Mouse (Mus musculus) gastrocnemius, postnatal 10 days (tissue): ENCODE results near the gene Vmn2r75. TPM values are rescaled to one million over a fixed set of nuclear protein-coding genes. Genes with fewer than 3 reads are reported as not detected.
"Not testable (repeated sequence)": the region's sequence is repeated elsewhere in the genome, so short reads cannot be mapped to it uniquely, and the experiment has no call there.

Experiments
- DNase-seq: peaks from one replicate; pipeline ENCODE4 v3.0.0; 2021; ENCODE audit warnings: mixed read lengths
- long read RNA-seq, 2 experiments: library from polyadenylated mRNA; stranded (forward); transcript quantifications; one replicate each; pipeline ENCODE4 v2.0.0; 2021
- total RNA-seq, 2 experiments: library from RNA; stranded (reverse); gene quantifications; 2 replicates each; pipeline ENCODE4 v1.2.3; 2021

Vmn2r75 gene
- total RNA-seq = not detected
- long read RNA-seq, experiment 1 = 0 reads
- long read RNA-seq, experiment 2 = 0 reads

DNA sequence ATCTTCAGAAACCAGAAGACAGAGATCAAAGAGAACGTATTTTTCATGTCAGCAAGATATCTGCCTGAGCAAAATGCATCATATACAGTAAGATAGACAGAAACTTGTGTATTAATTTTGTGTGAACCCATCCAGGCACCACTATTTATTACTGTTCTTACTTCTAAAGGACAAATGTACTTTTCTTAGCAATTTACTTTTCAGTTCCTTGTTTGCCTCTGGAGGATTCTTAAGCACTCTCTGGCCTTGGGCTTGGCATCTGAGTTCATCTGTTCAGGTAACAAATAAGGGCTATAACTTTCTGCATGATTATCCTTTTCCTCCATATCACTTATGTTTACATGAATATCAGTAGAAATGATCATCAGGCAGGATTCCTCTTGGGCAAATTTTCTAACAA is at the start of gene Vmn2r75:
Gene Vmn2r75, minus strand, starts transcription at position 101 of the 400 bp plus-strand sequence.
- not testable (repeated sequence) for DNase-seq

DNA sequence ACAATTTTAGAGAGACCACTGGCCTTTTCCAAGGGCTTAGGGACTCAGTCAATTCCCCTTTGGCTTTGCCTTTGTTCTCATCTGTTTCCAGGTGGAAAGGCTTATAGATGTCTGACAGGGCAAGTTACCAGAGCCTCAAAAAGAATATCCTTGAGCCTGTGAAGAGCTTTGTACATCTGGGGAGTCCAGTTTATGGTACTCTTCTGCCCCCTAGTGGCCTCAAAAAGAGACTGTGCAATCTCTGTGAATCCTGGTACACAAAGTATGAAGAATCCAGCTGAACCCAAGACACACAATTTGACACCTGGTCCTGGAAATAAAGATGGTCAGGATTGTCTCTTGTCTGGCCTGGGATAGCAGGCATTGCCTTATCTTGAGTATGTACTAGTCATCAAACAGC is 39.8 kb upstream of the Vmn2r75 start:
- DNase-seq = no peak

Other genes starting within 250 kb of the Vmn2r75 start
- not detected for gene Vmn2r74, start 210.1 kb downstream of the Vmn2r75 start, total RNA-seq
- gene Vmn2r76, start 74.5 kb upstream of the Vmn2r75 start, total RNA-seq = not detected
- not detected for gene Olfr310, start 105.4 kb upstream of the Vmn2r75 start, total RNA-seq
- not detected for gene Olfr309, start 141.9 kb upstream of the Vmn2r75 start, total RNA-seq
- gene Olfr308, start 153.9 kb upstream of the Vmn2r75 start, total RNA-seq = not detected
- gene Olfr307, start 165.8 kb upstream of the Vmn2r75 start, total RNA-seq = not detected
- gene Olfr305, start 195.2 kb upstream of the Vmn2r75 start, total RNA-seq = not detected
- gene Olfr304, start 214.9 kb upstream of the Vmn2r75 start, total RNA-seq = not detected
- gene Olfr303, start 226.0 kb upstream of the Vmn2r75 start, total RNA-seq = not detected
- not detected for gene Olfr301, start 232.1 kb upstream of the Vmn2r75 start, total RNA-seq